Mouse (Mus musculus): ENCODE data around the gene Megf11.

GRCm38 (mm10) chr9:64609546-64609945 lies 224.1 kb downstream of the Megf11 start:
- TF ChIP-seq GATA1 (IDR thresholded peaks at IDR 0.05; ENCODE audit: borderline replicate concordance, low read length) = no peak
- no peak for TF ChIP-seq FLI1 (IDR thresholded peaks at IDR 0.05; ENCODE audit: low read length)

Data from megakaryocyte, embryonic 14.5 days (primary cell).